Mouse (Mus musculus) CH12.LX (cell line): ENCODE results near the gene Spryd3. TPM values are rescaled to one million over a fixed set of nuclear protein-coding genes. Genes with fewer than 3 reads are reported as not detected.

ENCODE experiments used
- DNase-seq: peaks from one replicate; pipeline ENCODE4 v3.0.0-alpha.2; 2013; ENCODE audit errors: extremely low read depth
- H3K27ac ChIP-seq: 2 replicates; pipeline ENCODE4 v1.5.1; 2012; ENCODE audit warnings: low read depth, mild to moderate bottlenecking, control low read depth, moderate library complexity; ENCODE audit not compliant: insufficient read depth
- H3K27me3 ChIP-seq: replicated peaks from 2 replicates; pipeline ENCODE3; 2012; ENCODE audit warnings: inconsistent platforms
- H3K36me3 ChIP-seq, 2 experiments: replicated peaks in 1 of 2; 2 replicates each; pipeline versions ENCODE3 to v1.6.1; 2012; ENCODE audit warnings: inconsistent platforms in 1 of 2, low read length in 1 of 2, mild to moderate bottlenecking in 1 of 2, mixed read lengths in 1 of 2, moderate library complexity in 1 of 2; ENCODE audit not compliant: control insufficient read depth in 1 of 2, insufficient read depth in 1 of 2
- H3K4me1 ChIP-seq, 2 experiments: 2 replicates each; pipeline ENCODE4 v1.6.1; 2012; ENCODE audit warnings: inconsistent platforms in 1 of 2, moderate library complexity in 1 of 2; ENCODE audit not compliant: insufficient read depth in 2 of 2, control insufficient read depth in 1 of 2
- H3K4me2 ChIP-seq: 2 replicates; pipeline ENCODE4 v1.6.1; 2012; ENCODE audit warnings: low read depth, mild to moderate bottlenecking, control low read depth; ENCODE audit not compliant: poor library complexity, insufficient read depth, severe bottlenecking
- H3K4me3 ChIP-seq, 3 experiments: fragments of 150-350 bp in 1 of 3; sonication (generic) in 1 of 3; replicated peaks in 1 of 3; 2 replicates each; pipeline versions ENCODE3 to v1.5.1; 2011 to 2012; ENCODE audit warnings: low read depth in 2 of 3, low read length in 2 of 3, mild to moderate bottlenecking in 2 of 3, moderate library complexity in 2 of 3, control low read depth in 1 of 3, improper control_type of control experiment in 1 of 3, inconsistent platforms in 1 of 3, mixed read lengths in 1 of 3; ENCODE audit not compliant: poor library complexity in 1 of 3
- H3K79me2 ChIP-seq: replicated peaks from 2 replicates; pipeline ENCODE4 v1.6.1; 2012; ENCODE audit warnings: mild to moderate bottlenecking, moderate library complexity; ENCODE audit not compliant: control insufficient read depth, poor library complexity, insufficient read depth, severe bottlenecking; ENCODE audit errors: extremely low read depth
- H3K9ac ChIP-seq: 2 replicates; pipeline ENCODE4 v1.6.1; 2012; ENCODE audit warnings: low read depth, mild to moderate bottlenecking, control low read depth, moderate library complexity; ENCODE audit not compliant: insufficient read depth
- H3K9me3 ChIP-seq: replicated peaks from 2 replicates; pipeline ENCODE3; 2012; ENCODE audit warnings: low read length, inconsistent platforms, mixed read lengths
- BHLHE40 ChIP-seq: IDR thresholded peaks from 2 replicates; pipeline ENCODE4 v1.6.1; 2011; ENCODE audit warnings: mild to moderate bottlenecking, low read depth, low read length, improper control_type of control experiment
- CHD1 ChIP-seq: IDR thresholded peaks from 2 replicates; pipeline ENCODE4 v1.6.1; 2012; ENCODE audit warnings: low read depth, low read length, improper control_type of control experiment, inconsistent platforms
- CTCF ChIP-seq, 2 experiments: IDR thresholded peaks in 1 of 2; conservative IDR thresholded peaks in 1 of 2; 2 replicates each; pipeline ENCODE4 v1.5.1; 2011 to 2012; ENCODE audit warnings: low read depth in 2 of 2, low read length in 2 of 2, improper control_type of control experiment in 1 of 2, inconsistent platforms in 1 of 2, mild to moderate bottlenecking in 1 of 2, moderate library complexity in 1 of 2
- EP300 ChIP-seq: IDR thresholded peaks from 2 replicates; pipeline ENCODE4 v1.6.1; 2011; ENCODE audit warnings: low read length, improper control_type of control experiment
- HCFC1 ChIP-seq: IDR thresholded peaks from 2 replicates; pipeline ENCODE4 v1.6.1; 2012; ENCODE audit warnings: low read depth, mild to moderate bottlenecking, inconsistent platforms, low read length, improper control_type of control experiment
- IRF4 ChIP-seq: IDR thresholded peaks from 2 replicates; pipeline ENCODE4 v1.6.1; 2014; ENCODE audit warnings: low read depth, mild to moderate bottlenecking, inconsistent platforms, low read length, improper control_type of control experiment
- KAT2A ChIP-seq: IDR thresholded peaks from 2 replicates; pipeline ENCODE4 v1.6.1; 2012; ENCODE audit warnings: low read length, improper control_type of control experiment, inconsistent platforms; ENCODE audit not compliant: insufficient replicate concordance
- MAFK ChIP-seq: IDR thresholded peaks from 2 replicates; pipeline ENCODE4 v1.6.1; 2011; ENCODE audit warnings: low read length, improper control_type of control experiment; ENCODE audit not compliant: insufficient replicate concordance
- MEF2A ChIP-seq: IDR thresholded peaks from 2 replicates; pipeline ENCODE4 v1.6.1; 2014; ENCODE audit warnings: low read depth, mild to moderate bottlenecking, inconsistent platforms, low read length, improper control_type of control experiment, borderline replicate concordance
- MXI1 ChIP-seq: IDR thresholded peaks from 2 replicates; pipeline ENCODE4 v1.6.1; 2011; ENCODE audit warnings: mild to moderate bottlenecking, low read depth, low read length, improper control_type of control experiment
- MYC ChIP-seq: IDR thresholded peaks from 2 replicates; pipeline ENCODE4 v1.6.1; 2011; ENCODE audit warnings: low read depth, mild to moderate bottlenecking, improper control_type of control experiment, low read length
- PAX5 ChIP-seq: IDR thresholded peaks from 2 replicates; pipeline ENCODE4 v1.6.1; 2012; ENCODE audit warnings: low read length, inconsistent platforms, mixed read lengths
- RCOR1 ChIP-seq: conservative IDR thresholded peaks from 2 replicates; pipeline ENCODE4 v1.6.1; 2012; ENCODE audit warnings: low read depth, mild to moderate bottlenecking, inconsistent platforms, low read length, improper control_type of control experiment
- UBTF ChIP-seq: IDR thresholded peaks from 2 replicates; pipeline ENCODE4 v1.6.1; 2012; ENCODE audit warnings: low read depth, mild to moderate bottlenecking, inconsistent platforms, low read length, improper control_type of control experiment, moderate library complexity
- USF1 ChIP-seq: IDR thresholded peaks from 2 replicates; pipeline ENCODE4 v1.6.1; 2014; ENCODE audit warnings: low read depth, mild to moderate bottlenecking, inconsistent platforms, low read length, improper control_type of control experiment
- ZKSCAN1 ChIP-seq: IDR thresholded peaks from 2 replicates; pipeline ENCODE4 v1.6.1; 2012; ENCODE audit warnings: low read depth, inconsistent platforms, low read length, improper control_type of control experiment, borderline replicate concordance
- ZMIZ1 ChIP-seq: IDR thresholded peaks from 2 replicates; pipeline ENCODE4 v1.6.1; 2012; ENCODE audit warnings: low read depth, mild to moderate bottlenecking, inconsistent platforms, low read length, improper control_type of control experiment
- ZNF384 ChIP-seq: IDR thresholded peaks from 2 replicates; pipeline ENCODE4 v1.6.1; 2012; ENCODE audit warnings: low read depth, low read length, improper control_type of control experiment, inconsistent platforms
- dilution Hi-C: fragments of 300-500 bp; cut with MboI; formaldehyde crosslinking; loops from 2 replicates; pipeline ENCODE4 v1.14.3; 2020; ENCODE audit warnings: low sequenced_read_pairs; ENCODE audit not compliant: extremely low pct_unique_long_range_greater_than_20kb, extremely low pct_ligation_motif_present
- in situ Hi-C: fragments of 300-500 bp; cut with MboI; formaldehyde crosslinking; loops from 3 replicates; pipeline ENCODE4 v1.14.3; 2019; ENCODE audit warnings: low sequenced_read_pairs, low pct_ligation_motif_present, low pct_unique_long_range_greater_than_20kb, mixed read lengths
- polyA plus RNA-seq: library from polyadenylated mRNA; unstranded; fragments of >175 nt; gene quantifications from 2 replicates; pipeline ENCODE4 v1.2.1, GENCODE M21; 2012; ENCODE audit warnings: low read depth; ENCODE audit not compliant: insufficient read length
- total RNA-seq, 2 experiments: library from RNA; depleted of rRNA; stranded (reverse); fragments of 300-350 nt in 1 of 2; fragments of >200 nt in 1 of 2; gene quantifications; 2 replicates each; pipeline ENCODE4 v1.2.3; 2012 to 2014

Spryd3 gene
- total and polyA plus RNA-seq, 3 experiments: 21.5 to 25.7 (median 21.6) TPM

DNA sequence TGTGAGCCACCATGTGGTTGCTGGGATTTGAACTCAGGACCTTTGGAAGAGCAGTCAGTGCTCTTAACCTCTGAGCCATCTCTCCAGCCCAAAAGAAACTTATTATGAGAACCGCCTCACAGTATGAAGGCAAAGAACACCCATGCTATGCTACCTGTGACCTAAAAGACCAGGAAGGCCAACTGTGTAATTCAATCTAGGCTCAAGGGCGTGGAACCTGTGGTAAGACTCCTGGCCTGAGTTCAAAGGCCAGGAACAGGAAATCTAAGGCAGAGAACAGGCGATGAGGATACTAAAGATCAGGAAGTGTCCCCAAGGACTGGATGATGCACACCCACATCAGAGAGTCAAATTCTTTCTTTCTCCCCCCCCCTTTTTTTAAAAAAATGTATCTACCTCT, 37.5 kb upstream of the Spryd3 start:
- dilution Hi-C loops (no loop called here), in situ Hi-C loops (no loop called here)
- H3K9ac ChIP-seq: no peak overlapping the region
- H3K79me2 ChIP-seq: no peaks in the 10 kb centered on the region
- H3K36me3 ChIP-seq: no peaks in the 10 kb centered on the region
- no peak overlapping the region for H3K27ac ChIP-seq
- peaks cover 0 to 3% of the 10 kb centered on the region in 2 experiments; a peak in 2 of 4 replicates for H3K4me1 ChIP-seq
- no peaks in the 10 kb centered on the region for H3K27me3 ChIP-seq
- no peak overlapping the region for H3K4me2 ChIP-seq
- H3K4me3 ChIP-seq: no peak overlapping the region
- TF ChIP-seq MYC: no peak
- TF ChIP-seq USF1: no peak
- no peak for TF ChIP-seq UBTF
- TF ChIP-seq PAX5: no peak
- no peak for DNase-seq
- H3K9me3 ChIP-seq: no peaks in the 10 kb centered on the region

DNA sequence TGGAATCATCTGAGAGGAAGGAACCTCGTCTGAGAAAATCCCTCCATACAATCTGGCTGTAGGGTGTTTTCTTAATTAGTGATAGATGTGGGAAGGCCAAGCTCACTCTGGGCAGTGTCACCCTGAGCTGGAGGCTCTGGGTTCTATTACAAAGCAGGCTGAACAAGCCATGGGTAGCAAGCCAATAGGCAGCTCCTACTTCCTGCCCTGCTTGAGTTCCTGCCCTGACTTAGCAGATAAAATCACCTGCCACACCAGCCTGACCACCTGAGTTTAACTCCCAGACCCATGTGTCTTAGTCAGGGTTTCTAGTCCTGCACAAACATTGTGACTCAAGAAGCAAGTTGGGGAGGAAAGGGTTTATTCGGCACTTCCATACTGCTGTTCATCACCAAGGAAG, 33.0 kb upstream of the Spryd3 start:
- no peak for DNase-seq
- Histone ChIP-seq H3K9ac (no peak overlapping the region), H3K27ac (no peak overlapping the region), H3K4me3 (no peak overlapping the region), H3K4me2 (no peak overlapping the region), H3K36me3 (no peaks in the 10 kb centered on the region), H3K4me1 (peaks cover 0 to 9% of the 10 kb centered on the region in 2 experiments; a peak in 2 of 4 replicates), H3K9me3 (no peaks in the 10 kb centered on the region), H3K79me2 (no peaks in the 10 kb centered on the region), H3K27me3 (no peaks in the 10 kb centered on the region)
- TF ChIP-seq IRF4 (no peak), MEF2A (no peak), MAFK (no peak), MXI1 (no peak), KAT2A (no peak), CHD1 (no peak), ZNF384 (no peak), CTCF (conservative IDR thresholded peaks at IDR 0.05 in 1 of 2, IDR thresholded peaks at IDR 0.05 in 1 of 2; ENCODE audit: low read depth in 2 of 2, low read length in 2 of 2) (no peak), EP300 (no peak), MYC (no peak), ZMIZ1 (no peak), USF1 (no peak), RCOR1 (no peak), PAX5 (no peak)
- dilution Hi-C loops (no loop called here), in situ Hi-C loops (no loop called here)

DNA sequence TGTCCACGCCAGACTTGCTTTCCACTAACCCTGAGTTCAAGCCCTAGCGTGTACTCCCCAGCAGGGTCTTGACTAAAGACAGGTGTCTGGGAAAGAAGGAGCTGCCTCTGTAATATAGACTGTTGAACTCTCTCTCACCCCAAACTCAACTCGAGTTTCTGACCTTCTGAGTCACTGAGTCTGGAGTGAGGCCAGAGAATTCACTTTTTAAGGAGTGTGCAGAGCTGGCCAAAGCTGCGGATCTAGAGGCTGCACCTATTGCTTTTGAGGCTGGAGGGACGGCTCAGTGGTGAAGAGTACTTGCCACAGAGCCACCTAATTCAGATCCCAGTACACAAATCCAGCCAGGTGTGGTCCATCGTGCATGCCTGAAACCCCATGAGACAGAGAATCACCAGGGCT, 31.6 kb upstream of the Spryd3 start:
- Histone ChIP-seq H3K9ac (no peak overlapping the region), H3K36me3 (peaks cover 0 to 4% of the 10 kb centered on the region in 2 experiments), H3K27me3 (peaks cover 3% of the 10 kb centered on the region), H3K4me2 (no peak overlapping the region), H3K9me3 (no peaks in the 10 kb centered on the region), H3K27ac (no peak overlapping the region), H3K4me3 (no peak overlapping the region), H3K4me1 (peaks cover 0 to 9% of the 10 kb centered on the region in 2 experiments; a peak in 2 of 4 replicates), H3K79me2 (no peaks in the 10 kb centered on the region)
- no peak for DNase-seq
- in situ Hi-C loops: no loop called here
- dilution Hi-C loops: no loop called here
- TF ChIP-seq USF1: no peak
- no peak for TF ChIP-seq HCFC1
- no peak for TF ChIP-seq ZKSCAN1
- TF ChIP-seq BHLHE40: no peak
- no peak for TF ChIP-seq PAX5
- TF ChIP-seq CTCF (conservative IDR thresholded peaks at IDR 0.05 in 1 of 2, IDR thresholded peaks at IDR 0.05 in 1 of 2; ENCODE audit: low read depth in 2 of 2, low read length in 2 of 2): no peak
